Mouse (Mus musculus) ES-E14 (cell line): ENCODE measurements around the gene Desi2.
"Not testable (repeated sequence)": the region's sequence is repeated elsewhere in the genome, so short reads cannot be mapped to it uniquely, and the experiment has no call there.

Experiments
- HCFC1 ChIP-seq: IDR thresholded peaks from 2 replicates; pipeline ENCODE4 v1.6.1; 2012; ENCODE audit warnings: low read length, inconsistent platforms, borderline replicate concordance; ENCODE audit not compliant: insufficient read depth
- ZC3H11A ChIP-seq: IDR thresholded peaks from 2 replicates; pipeline ENCODE4 v1.6.1; 2012; ENCODE audit warnings: low read depth, mild to moderate bottlenecking, inconsistent platforms, low read length, borderline replicate concordance
- ZNF384 ChIP-seq: IDR thresholded peaks from 2 replicates; pipeline ENCODE4 v1.6.1; 2012; ENCODE audit warnings: low read depth, low read length, inconsistent platforms

DNA sequence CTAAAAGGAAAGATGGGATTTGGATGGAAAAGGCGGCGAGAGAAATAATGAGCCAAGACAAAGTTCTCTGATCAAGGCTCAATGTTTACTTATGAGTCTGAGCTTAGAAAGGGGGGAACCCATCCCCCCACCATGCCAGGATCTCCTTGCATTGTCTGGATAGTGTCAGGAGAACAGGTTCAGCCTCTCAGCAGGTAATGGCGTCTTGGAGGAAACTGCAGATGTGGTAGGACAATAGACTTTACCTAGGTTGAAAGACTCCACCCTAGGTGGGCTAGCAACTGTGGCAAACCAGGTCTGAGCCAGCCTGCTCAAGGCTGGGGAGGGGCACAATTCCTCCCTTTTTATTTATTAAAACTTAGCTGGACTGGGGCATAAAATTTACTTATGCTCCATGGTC is 96.1 kb downstream of the Desi2 start:
- not testable (repeated sequence) for TF ChIP-seq HCFC1, ZC3H11A, ZNF384
